Mouse (Mus musculus) gastrocnemius, postnatal 25 days (tissue): Measurements from ENCODE around the gene Mdp1. TPM values are rescaled to one million over a fixed set of nuclear protein-coding genes. Genes with fewer than 3 reads are reported as not detected.

Experiments used
- DNase-seq: peaks from one replicate; pipeline ENCODE4 v3.0.0; 2022
- total RNA-seq, 2 experiments: library from RNA; stranded (reverse); gene quantifications; 1 replicate in 1 of 2; 2 replicates in 1 of 2; pipeline ENCODE4 v1.2.3; 2021

Mdp1 gene
- total RNA-seq, 2 experiments from 2014 or later = 15.0 to 17.3 TPM

DNA sequence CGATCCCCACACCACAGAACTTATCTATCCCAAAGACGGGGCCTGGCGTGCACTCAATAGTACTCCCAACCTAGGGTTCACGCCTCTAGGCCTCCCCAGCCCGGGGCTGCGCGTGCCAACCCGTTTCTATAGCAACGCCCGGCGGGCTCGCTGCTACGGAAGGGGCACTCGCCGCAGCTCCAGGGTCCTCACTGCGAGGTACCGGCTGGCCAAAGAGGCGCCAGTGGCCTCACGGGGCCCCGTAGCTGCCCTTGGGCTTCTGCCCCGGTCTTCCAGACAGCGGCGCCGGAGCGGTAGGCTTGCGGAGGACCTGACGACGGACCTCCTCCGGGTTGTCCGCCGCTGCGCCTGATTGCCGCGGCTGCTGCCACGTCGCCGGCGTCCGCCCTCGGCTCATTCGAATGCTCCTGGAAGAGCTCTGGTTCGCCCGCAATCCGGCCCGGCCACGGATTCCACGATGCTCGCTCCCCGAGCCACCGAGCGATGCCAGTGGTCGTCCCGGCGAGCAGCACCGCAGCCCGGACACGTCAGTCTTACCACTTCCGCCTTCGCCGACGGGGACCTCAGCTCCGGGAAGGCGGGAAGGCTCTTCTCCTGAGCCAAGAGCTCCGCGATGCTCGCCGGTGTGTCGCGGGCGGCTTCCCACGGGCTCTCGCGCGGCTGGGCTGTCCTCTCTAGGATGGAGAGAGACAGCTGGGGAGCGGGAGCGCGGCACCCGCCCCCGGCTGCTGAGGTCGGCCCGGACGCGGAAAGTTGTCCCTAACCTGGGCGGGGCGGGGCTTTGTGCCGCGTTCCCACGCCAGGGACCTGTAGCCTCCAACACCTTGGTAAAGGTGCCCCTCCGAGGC is 17.0 kb downstream of the Mdp1 start, which contains the start of gene Tm9sf1:
TSS of gene Tm9sf1 (minus strand) at position 747 of the 848 bp plus-strand sequence.
- DNase-seq = peak; percentile 83

DNA sequence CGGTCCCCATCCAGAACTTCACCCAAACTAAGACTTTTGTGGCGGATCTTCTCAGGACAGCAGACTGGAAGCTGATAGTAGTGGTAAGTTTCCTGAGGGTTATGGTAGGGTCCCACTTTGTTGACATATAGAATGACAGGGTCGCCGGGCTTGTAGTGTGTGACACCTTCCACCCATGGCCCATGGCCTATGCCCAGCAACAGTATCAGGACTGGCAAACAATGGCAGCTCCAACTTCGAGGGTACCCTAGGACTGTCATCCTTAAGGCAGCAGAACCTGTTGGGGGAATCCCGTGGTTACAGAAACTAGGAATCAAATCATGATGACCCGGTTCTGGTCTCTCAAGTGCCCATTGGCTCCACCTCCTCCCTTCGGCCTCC is 17.6 kb downstream of the Mdp1 start:
- no peak for DNase-seq

DNA sequence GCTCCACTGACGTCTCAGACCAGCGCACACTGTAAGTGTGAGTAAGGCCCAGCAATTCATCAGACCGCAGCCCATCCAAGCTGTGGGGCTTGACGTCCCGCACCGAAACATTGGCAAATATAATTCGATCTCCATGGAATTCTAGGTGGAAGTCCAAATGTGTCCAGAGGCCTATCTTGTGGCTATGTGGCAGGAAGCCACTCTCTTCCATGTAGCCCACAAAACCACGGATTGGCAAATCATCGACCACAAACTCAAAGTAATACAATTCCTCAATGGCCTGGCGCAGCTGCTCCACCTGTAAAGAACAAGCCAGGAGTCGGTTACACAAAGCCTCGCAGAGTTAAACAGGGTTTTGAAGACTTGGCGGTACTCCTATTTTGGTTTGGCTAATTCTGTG is 19.0 kb downstream of the Mdp1 start:
- DNase-seq = no peak

DNA sequence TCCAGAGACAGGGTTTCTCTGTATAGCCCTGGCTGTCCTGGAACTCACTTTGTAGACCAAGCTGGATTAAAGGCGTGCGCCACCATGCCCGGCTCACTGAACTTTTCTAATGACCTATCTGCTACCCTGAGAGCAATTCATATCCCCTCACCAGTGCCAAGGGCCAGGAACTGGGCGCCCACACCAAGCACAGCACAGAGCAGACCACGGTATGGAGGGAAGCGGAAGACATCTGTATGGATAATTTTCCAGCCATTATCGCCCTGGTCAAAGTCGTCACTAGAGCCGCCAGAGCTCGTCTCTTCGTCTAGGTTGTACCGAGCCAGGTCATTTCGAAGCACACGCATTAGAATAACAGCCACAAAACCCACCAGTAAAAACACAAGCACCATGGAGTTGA is 19.5 kb downstream of the Mdp1 start:
- DNase-seq = no peak

DNA sequence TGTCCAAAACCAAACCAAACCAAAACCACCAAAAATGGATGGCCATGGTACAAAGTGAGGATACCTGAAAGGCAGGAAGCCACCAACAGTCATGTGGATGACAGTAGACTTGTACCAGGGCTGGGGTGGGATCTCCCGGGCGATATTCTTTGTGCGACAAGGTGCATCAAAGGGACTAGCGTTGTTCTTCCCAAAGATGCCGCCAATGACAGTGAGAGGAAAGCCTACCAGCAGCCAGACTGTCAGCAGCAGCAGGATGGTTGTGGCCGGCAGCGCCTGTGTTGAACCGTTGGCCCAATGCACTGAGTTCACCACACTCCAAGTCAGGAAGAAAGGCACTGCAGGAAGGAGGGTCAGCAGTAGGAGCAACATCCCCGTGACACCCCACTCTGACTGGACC is 22.5 kb downstream of the Mdp1 start, which contains the start of gene Gm49378:
TSS of gene Gm49378 (minus strand) at position 101 of the 400 bp plus-strand sequence.
- DNase-seq = no peak

DNA sequence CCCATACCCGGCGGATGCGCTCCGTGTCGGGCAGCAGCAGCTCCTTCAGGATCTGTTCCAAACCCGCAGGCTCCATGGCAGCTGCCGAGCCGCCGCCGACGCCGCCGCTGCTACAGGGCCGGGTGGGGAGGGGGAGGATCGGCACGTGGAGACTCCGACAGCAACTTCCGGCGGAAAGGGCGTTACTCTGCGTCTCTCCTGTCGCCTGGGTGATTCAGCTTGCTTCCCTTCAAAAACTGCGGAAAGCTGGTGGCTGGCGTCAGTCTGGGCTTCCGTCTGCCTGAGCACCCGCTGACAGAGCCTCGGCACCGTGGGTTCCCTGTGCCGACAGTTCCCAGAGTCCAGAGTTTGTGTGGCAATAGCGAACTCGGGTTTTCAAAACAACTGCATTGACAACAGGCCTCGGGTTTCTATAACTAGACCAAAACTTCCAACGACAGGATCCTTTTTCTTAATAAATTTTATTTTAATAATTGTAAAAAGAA is 24.7 kb downstream of the Mdp1 start, which contains the start of gene Ipo4:
TSS of gene Ipo4 (minus strand) at position 435 of the 485 bp plus-strand sequence.
- peak; percentile 87 for DNase-seq

DNA sequence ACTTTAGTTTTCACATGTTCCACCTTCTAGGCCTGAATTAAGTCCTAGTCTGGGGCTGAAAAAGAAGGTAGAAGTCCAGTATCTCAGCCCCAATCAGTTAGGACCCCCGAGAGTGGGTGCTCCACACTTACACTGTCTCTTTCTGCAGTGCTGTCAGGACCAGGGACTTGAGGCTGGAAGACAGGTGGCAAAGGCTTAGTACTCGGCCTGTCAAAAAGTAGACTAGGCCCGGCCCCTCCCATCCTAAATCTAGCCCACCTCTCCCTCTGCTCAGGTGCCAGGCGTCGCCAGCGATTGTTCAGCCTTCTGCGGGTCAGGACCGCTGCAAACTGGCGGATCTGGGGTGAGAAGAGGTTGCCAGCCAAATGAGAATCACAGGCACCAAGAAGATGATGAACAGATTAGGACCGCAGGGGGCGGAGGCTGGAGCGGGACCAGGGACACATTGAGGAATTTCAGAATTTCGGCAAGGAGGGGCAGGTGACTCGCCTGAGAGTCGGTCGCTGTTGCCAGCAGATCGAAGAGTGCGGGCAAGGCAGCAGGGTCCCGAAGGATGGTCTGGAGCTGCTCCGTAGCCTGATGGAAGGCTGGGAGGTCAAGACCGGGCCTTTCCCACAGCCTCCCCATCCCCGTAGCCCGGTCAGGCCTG is 25.3 kb downstream of the Mdp1 start:
- peak; percentile 37 for DNase-seq

DNA sequence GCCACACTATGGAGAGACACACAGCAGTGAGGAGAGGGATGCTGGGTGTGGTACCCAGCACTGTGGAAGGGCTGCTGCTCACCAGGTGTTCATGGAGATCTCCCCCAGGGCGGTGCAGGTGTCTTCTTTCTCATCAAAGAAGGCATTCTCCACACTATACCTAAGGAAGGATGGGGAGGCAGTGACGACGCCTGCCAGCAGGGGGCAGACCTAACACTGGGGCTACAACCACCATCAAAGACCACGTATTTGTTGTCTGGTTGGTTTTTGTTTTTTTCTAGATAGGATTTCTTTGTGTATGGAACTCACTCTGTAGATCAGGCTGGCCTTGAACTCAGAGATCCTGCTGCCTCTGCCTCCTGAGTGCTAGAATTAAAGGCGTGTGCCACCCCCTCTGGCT is 31.0 kb downstream of the Mdp1 start:
- DNase-seq = no peak

DNA sequence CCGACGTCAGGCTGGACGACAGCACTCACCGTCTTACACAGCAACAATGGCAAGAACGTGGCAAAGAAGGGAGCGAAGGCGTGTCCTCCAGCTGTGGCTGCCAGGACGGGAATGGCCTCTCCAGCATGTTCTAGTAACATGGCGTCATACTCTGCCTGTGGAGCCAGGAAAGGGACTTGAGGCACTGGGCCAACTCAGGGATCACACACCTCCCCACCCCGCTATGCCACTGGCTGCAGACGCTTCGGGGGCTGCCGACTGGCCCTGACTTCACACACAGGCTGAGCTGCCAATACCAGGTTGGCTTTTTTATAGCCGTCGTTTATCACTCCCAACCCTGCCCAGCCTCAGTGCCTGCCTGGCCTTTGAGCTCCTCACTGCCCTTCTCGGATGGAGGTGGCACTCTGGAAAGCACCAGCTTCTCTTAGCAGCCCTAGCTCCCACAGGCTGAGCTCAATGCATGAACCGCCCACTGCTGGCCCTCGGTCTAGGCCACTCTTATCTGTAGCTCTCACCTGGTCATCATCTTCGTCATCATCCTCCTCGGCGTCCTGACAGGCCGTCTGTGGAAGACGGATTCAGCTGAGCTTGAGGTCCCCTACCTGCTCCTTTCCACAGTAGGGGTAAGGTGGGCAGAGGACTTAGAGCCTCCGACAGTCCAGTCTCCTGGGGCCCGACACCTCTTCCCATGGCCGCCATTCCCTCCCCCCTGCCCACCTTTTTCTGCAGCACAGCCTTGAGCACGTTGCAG is 32.1 kb downstream of the Mdp1 start:
- no peak for DNase-seq

DNA sequence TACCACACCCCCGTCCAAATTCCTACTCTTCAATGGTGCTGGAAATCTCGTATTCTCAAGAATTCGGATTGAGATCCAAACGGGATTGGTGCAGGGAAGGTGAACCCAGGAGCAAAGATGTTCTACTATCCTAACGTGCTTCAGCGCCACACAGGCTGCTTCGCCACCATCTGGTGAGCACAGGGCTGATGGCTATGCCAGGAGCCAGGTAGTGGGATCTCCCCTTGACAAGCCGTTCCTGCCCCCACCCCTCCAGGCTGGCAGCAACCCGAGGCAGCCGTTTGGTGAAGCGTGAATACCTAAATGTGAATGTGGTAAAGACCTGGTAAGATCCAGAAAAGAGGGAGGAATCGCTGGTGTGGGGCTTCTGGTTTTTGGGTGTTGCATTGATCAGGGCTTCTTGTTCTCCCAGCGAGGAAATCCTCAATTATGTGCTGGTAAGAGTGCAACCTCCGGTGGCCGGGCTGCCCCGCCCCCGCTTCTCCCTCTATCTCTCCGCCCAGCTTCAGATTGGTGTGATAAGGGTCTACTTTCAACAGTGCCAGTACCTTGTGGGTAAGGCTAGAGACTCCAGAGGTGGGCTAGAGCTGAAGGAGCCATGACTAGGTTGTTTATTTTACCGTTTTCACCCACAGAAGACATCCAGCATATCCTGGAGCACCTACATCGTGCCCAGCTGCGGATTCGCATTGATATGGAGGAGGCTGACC is 41.7 kb downstream of the Mdp1 start:
- no peak for DNase-seq

DNA sequence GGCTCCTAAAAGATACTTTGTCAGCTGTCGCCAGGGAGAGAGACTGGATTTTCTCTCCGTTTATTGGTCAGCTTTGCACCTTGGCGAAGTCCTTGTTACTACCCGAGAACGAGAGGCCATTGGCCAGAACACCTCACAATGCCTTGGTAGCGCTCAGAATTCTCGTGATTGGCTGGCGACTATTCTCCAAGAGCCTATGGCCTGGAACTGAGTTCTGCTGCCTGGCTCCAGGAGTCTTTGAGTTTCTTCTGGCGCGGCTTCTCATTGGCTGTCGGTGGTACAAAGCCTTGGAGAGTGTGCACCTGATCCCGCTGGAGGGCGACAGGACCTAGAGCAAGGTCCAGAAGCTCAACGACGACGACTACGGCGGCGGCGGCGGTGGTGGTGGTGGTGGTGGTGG is 42.5 kb downstream of the Mdp1 start, which contains the start of gene Rec8:
TSS of gene Rec8 (plus strand) at position 216 of the 400 bp plus-strand sequence.
- no peak for DNase-seq

DNA sequence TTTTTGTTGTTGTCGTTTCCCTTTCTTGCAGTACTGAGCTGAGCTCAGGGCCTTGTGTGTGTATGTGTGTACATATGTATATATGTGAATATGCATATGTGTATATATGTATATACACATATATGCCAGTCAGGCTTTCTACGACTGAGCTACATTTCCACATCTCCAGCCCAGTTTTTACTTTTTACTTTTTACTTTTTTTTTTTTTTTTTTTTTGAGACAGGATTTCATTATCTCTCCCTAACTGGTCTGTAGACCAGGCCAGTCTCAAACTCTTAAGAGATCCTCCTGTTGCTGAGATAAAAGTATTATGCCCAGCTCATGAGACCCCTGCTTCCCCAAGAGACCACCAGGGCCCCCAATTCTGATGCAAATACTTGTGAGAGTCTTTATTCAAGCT is 43.5 kb downstream of the Mdp1 start:
- no peak for DNase-seq

DNA sequence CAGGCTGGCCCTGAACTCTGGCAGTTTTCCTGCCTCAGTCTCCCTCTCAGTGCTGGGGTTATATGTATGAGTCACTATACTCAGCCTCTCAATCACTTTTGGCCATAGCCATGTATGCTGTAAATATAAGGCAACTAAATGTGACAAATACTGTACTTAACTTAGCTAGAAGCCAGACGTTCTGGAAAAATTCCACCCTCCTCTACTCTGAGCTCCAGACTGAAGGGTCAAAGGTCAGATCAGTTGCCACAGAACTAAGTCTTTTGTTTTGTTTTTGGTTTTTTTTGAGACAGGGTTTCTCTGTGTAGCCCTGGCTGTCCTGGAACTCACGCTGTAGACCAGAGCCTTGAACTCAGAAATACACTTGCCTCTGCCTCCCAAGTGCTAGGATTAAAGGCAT is 44.4 kb downstream of the Mdp1 start:
- DNase-seq = no peak

DNA sequence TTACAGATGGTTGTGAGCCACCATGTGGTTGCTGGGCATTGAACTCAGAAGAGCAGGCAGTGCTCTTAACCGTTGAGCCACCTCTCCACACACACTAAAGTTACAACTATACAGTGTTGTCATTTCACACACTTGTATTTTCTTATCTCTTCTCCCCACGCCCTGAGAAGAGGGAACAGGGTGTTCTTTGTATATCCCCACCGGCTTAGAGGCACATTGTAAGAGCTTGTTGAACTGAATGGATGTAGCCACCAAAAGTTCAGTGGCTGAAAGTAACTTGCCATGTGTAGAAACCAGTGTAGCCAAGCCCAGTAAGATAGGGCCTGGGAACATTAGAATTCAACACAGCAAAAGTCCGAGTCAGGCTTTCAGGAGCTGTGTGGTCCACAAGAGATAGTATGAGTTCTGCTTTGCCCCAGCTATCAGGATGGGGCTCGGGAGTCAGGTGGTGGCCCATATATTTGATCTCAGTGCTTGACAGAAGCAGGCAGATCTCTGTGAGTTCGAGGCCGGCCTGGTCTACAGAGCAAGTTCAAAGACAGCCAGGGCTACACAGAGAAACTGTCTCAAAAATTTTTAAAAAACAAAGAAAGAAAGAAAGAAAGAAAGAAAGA is 45.6 kb downstream of the Mdp1 start:
- no peak for DNase-seq

DNA sequence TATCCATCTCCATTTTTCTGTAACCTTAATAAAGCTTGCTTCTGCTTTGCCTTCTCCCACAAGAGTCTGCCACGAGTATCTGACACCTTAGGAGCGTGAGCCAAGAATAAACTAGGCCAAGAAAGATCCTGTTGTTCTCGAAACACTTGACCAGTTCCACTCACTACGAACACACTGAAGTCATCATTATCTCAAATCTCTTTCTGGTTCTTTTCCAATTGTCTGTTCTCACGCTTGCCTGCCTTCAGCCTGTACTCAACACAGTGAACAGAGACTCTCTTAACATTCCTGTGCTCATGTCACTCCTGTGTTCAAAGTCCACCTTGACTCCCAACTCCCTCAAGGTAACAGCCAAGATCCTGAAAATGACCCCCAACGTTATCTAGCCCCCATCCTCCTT is 47.0 kb downstream of the Mdp1 start:
- no peak for DNase-seq

DNA sequence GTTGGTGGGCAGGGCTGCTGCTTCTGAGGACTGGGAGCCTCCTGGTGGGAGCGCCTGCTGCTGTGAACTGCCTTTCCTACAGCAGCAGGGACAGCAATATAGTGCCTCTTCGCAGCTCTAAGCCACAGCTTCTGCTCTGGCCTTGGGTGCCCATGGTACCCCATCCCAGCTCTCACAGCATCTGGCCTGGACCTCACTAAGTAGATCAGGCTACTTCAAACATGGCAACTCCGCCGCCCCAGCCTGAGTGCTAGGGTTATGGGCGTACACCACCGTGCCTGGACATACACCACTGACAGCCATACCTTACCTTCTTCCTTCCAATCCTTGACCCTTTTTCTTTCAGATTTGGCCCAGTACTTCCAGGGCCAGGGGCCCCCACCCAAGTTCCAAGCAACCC is 52.0 kb downstream of the Mdp1 start:
- no peak for DNase-seq

Other genes starting within 250 kb of the Mdp1 start
- gene Dhrs4, start 181.8 kb downstream of the Mdp1 start, total RNA-seq = 10 to 100 TPM; 42.1 to 47.7 TPM
- under 1 TPM; 0.33 to 0.40 TPM for gene Carmil3, start 169.9 kb downstream of the Mdp1 start, total RNA-seq
- gene Cpne6, start 150.1 kb downstream of the Mdp1 start, total RNA-seq = not detected
- not detected for gene Nrl, start 135.5 kb downstream of the Mdp1 start, total RNA-seq
- gene Pck2, start 120.2 kb downstream of the Mdp1 start, total RNA-seq = 1 to 10 TPM; 4.7 to 6.9 TPM
- gene Dcaf11, start 100.5 kb downstream of the Mdp1 start, total RNA-seq = 100 to 1,000 TPM in 1 of 2 experiments, 10 to 100 TPM in 1; 97.3 to 105 TPM
- gene A730061H03Rik, start 100.1 kb downstream of the Mdp1 start, total RNA-seq = not detected
- gene Fitm1, start 84.9 kb downstream of the Mdp1 start, total RNA-seq = 100 to 1,000 TPM; 329 to 343 TPM
- 10 to 100 TPM; 66.4 to 67.6 TPM for gene Psme1, start 82.4 kb downstream of the Mdp1 start, total RNA-seq
- 10 to 100 TPM; 33.4 to 34.1 TPM for gene Emc9, start 75.2 kb downstream of the Mdp1 start, total RNA-seq
- 10 to 100 TPM; 42.9 to 58.4 TPM for gene Psme2, start 69.4 kb downstream of the Mdp1 start, total RNA-seq
- 10 to 100 TPM; 11.1 to 20.7 TPM for gene Rnf31, start 68.8 kb downstream of the Mdp1 start, total RNA-seq
- gene Irf9, start 56.9 kb downstream of the Mdp1 start, total RNA-seq = 1 to 10 TPM; 4.1 to 5.4 TPM
- under 1 TPM in 1 of 2 experiments, not detected in 1; 0.54 TPM for gene Rec8, start 42.5 kb downstream of the Mdp1 start, total RNA-seq
- 10 to 100 TPM; 56.8 to 76.0 TPM for gene Ipo4, start 24.6 kb downstream of the Mdp1 start, total RNA-seq
- 1 to 10 TPM in 1 of 2 experiments, under 1 TPM in 1; 0.72 to 1.2 TPM for gene Gm49378, start 22.6 kb downstream of the Mdp1 start, total RNA-seq
- gene Tm9sf1, start 16.7 kb downstream of the Mdp1 start, total RNA-seq = 10 to 100 TPM; 15.8 to 17.6 TPM
- under 1 TPM in 1 of 2 experiments, not detected in 1; 0.24 TPM for gene Tssk4, start 10.3 kb downstream of the Mdp1 start, total RNA-seq
- gene Gmpr2, start 11.4 kb upstream of the Mdp1 start, total RNA-seq = 1 to 10 TPM; 2.4 to 3.3 TPM
- 100 to 1,000 TPM; 180 to 191 TPM for gene Nedd8, start 11.6 kb upstream of the Mdp1 start, total RNA-seq
- 1 to 10 TPM; 7.5 to 8.2 TPM for gene Tinf2, start 21.3 kb upstream of the Mdp1 start, total RNA-seq
- gene Tgm1, start 53.4 kb upstream of the Mdp1 start, total RNA-seq = not detected
- 10 to 100 TPM; 10.3 TPM for gene Rabggta, start 61.8 kb upstream of the Mdp1 start, total RNA-seq
- gene Dhrs1, start 85.2 kb upstream of the Mdp1 start, total RNA-seq = 10 to 100 TPM; 29.4 to 32.7 TPM
- 10 to 100 TPM; 11.3 to 12.0 TPM for gene Nop9, start 85.2 kb upstream of the Mdp1 start, total RNA-seq
- gene Cideb, start 98.0 kb upstream of the Mdp1 start, total RNA-seq = not detected
- gene Ltb4r2, start 100.9 kb upstream of the Mdp1 start, total RNA-seq = under 1 TPM in 1 of 2 experiments, not detected in 1; 0.10 TPM
- not detected for gene Ltb4r1, start 105.5 kb upstream of the Mdp1 start, total RNA-seq
- gene Adcy4, start 123.6 kb upstream of the Mdp1 start, total RNA-seq = 1 to 10 TPM; 6.4 to 6.5 TPM
- gene Ripk3, start 128.4 kb upstream of the Mdp1 start, total RNA-seq = 1 to 10 TPM; 1.3 to 1.7 TPM
- 1 to 10 TPM; 3.2 to 5.9 TPM for gene Nfatc4, start 162.6 kb upstream of the Mdp1 start, total RNA-seq
- 1 to 10 TPM; 2.6 to 4.1 TPM for gene Nynrin, start 193.5 kb upstream of the Mdp1 start, total RNA-seq
- gene Cbln3, start 223.9 kb upstream of the Mdp1 start, total RNA-seq = not detected
- gene Khnyn, start 224.4 kb upstream of the Mdp1 start, total RNA-seq = 1 to 10 TPM; 7.0 to 9.1 TPM
- gene Sdr39u1, start 239.8 kb upstream of the Mdp1 start, total RNA-seq = 10 to 100 TPM; 95.7 to 98.1 TPM